Mouse (Mus musculus) G1E (cell line): ENCODE results near the gene Cfd.

Experiments used
- CTCF ChIP-seq: IDR thresholded peaks from 2 replicates; pipeline ENCODE4 v1.5.1; 2012; ENCODE audit warnings: low read depth, low read length, inconsistent platforms, mixed read lengths
- GATA1 ChIP-seq: IDR thresholded peaks from 2 replicates; pipeline ENCODE4 v1.6.1; 2012; ENCODE audit warnings: borderline replicate concordance, low read length, inconsistent platforms, mixed read lengths
- GATA2 ChIP-seq: IDR thresholded peaks from 2 replicates; pipeline ENCODE4 v1.6.1; 2012; ENCODE audit warnings: low read depth, low read length, inconsistent platforms, borderline replicate concordance
- TAL1 ChIP-seq: conservative IDR thresholded peaks from 2 replicates; pipeline ENCODE4 v1.6.1; 2012; ENCODE audit warnings: low read depth, low read length, inconsistent platforms, mixed read lengths

- TF ChIP-seq CTCF (no peak), GATA1 (no peak), TAL1 (no peak), GATA2 (no peak)
These were observed 36.8 kb downstream of the Cfd start for GRCm38 (mm10) chr10:79927324-79928029.
